Mouse (Mus musculus) T-helper 1 cell (primary cell): Measurements from ENCODE around the gene Txn2.

Experiments used
- in situ Hi-C: fragments of 300-600 bp; cut with MboI, MseI; formaldehyde crosslinking; loops from one replicate; pipeline ENCODE4 v1.15.1; 2025; ENCODE audit warnings: high pct_unique_total_duplicates

Txn2 gene

DNA sequence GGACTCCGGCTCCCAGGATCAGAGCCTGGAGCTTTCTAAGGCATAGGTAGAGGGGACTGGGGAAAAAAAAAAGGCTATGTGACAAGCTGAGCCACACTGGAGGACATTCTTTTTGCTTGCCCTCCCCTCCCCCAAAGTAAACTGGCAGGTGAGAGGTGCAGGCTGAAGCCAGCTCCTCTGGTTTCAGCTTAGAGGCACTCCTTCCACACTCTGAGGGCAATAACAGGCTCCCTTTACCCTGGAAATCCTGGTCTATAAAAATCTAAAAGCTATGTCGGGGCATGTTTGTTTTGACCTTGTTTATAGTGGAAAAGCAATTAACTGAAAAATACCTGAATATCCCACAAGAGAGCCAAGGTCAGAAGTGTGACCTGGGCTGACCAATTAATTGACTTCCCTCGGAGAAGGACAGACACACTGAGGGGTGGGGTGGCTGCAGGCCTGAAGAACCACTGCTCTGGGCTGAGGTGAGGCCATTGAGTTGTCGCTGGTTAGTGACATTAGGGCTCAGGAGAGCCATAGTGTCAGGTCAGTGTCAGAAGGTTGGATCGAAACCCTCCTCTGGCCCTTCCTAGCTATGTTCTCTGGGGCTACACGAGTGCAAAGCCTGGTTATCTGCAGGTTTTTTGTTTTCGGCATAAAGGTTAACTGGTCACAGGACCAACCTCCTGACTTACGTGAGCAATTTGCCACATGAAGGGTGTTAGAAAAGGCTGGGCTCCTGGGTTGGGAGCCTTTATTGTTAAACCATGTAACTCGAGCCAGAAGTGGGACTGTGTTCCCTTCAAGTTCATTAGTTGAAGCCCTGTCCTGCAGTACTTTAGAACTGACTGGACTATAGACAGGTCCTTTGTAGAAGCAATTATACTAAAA is 20.9 kb downstream of the Txn2 start:
- in situ Hi-C loops = loop anchor here (5.0 to 10.0 kb wide), 2 partner anchors 136 to 493 kb away; partner anchors contain the start of gene Apol9a

DNA sequence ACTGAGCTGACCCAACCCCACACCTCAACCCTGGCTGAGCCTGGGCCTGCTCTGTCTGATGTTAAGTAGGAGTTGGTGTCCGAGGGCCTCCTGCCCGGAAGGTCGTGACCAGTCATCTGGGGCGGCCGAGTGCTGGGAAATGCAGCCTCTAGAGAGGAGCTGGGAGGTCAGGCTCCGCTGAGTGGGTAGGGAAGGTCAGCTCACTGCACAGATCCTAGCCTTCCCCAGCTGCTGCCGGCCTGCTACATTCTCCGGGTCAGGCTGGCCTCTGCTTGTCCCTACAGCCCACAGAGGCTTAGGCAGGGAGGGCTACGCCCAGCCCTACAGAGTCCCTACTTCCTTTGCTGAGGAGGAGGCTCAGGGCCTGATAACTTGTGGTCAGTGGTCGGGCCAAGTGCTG is 22.3 kb downstream of the Txn2 start:
- in situ Hi-C loops = loop anchor here (5.0 to 10.0 kb wide), 2 partner anchors 134 to 492 kb away; partner anchors contain the start of gene Apol9a

DNA sequence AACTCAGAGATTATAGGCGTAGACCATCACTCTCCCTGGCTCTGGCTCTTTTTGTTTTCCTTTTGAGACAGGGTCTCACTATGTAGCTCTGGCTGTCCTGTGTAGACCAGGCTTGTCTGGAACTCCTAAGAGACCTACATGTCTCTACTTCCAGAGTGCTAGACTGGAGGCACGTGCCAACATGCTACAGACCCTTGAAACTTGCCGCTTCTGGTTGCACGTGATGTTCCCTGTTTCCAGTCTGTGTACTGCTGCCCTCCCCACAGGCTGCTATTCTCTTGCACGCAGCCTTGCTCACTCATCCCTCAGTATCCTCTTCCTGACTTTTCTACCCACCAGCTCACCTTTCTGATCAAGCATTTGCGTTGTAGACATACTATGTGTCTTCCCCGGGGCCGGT is 22.7 kb downstream of the Txn2 start:
- in situ Hi-C loops = loop anchor here (5.0 to 10.0 kb wide), 2 partner anchors 134 to 491 kb away; partner anchors contain the start of gene Apol9a

DNA sequence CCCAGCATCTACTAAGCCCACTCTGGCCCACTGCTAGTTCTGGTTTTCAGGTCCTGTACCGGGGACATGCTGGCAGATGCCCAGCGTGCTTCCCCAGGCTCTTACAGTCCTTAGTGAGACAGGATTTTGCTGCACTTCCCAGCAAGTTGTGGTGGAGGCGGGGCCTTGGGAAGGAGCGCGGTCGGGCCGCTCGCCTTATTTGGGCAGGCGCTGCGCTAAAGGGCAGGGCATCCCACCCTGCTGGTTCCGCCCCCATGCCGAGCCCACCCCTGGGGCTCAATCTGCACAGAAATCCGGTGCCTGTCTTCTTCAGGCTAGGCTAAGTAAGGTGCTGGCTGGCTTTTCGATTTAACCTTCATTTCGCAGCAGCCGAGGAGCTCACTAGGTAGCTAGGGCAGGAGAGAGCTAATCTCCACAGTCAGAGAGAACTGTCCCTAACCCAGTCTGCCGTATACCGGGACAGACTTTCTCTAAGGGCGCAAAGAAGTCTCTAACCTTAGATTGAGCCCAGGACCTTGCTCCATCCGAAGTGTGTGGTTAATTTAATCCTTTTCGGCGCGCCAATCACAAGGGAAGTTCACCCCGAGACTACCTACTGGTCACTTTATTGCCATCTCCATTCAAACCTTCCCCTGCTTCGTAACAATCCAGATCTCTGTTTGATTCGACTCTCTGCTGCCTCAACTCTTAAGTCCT is 23.4 kb downstream of the Txn2 start:
- in situ Hi-C loops = loop anchor here (5.0 to 10.0 kb wide), 2 partner anchors 133 to 491 kb away; partner anchors contain the start of gene Apol9a

DNA sequence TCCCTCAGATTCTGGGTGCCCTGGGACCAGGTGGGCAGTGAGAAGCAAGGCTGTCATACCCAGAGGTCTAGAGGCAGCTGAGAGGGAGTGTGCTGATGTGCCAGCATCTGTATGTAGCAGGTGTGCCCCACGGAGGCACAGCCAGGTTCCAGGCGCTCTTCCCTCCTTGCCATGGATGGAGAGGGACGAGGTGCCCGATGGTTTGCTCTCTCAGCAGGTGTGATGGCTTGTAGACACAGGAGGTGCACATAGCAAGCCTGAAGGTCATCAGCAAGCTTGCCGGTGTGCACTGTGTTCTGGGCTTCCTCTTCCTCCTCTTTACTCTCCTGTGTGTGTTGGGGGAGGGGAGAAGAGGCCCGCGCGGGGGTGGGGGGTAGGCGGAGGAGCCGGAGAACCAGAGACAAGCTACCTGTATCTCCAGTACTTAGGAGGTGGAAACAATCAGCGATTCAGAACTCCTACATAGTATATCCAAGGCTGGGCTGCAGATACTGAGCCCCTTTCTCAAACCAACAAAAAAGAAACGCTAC is 24.4 kb downstream of the Txn2 start:
- in situ Hi-C loops = loop anchor here (10.0 kb wide), 1 partner anchor 490 kb away; the partner anchor contains the start of gene Apol9a

DNA sequence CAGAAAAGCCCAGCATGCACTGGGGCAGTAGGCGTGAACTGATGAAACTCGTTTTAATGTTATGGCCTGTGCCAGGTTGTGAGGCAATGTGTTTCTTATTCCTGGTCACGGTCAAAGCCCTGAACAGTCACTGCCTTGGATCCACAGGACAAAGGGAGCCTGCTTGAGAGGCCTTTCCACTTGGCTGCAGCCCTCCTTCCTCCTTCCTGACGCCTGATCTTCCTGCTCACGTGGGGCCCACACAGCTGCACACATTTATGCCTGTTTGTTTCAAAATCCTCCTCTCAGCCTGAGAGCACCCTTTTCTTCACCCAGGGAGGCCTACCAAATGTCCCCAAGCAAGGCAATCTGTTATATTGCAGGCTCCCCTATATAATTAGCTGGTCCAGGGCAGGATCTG is 25.6 kb downstream of the Txn2 start:
- in situ Hi-C loops = loop anchor here (10.0 kb wide), 1 partner anchor 488 kb away; the partner anchor contains the start of gene Apol9a

DNA sequence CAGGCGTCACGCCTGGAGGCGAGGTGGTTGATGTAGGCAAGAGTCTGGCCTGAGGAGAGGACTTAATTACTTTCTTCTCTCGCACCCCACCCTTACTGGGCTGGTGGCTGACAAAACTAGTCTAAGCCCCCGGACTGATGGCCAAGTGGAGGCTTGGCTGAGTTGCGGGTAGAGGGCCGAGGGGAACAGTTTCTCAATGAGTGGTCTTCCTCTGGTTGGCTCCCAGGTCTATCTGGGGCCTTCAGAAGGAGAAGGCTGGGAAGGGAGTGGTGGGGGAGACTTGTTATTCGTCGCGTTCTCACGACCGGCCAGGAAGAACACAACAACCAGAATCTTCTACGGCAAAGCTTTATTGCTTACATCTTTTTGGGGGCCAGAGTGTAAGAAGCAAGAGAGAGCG is 33.9 kb downstream of the Txn2 start:
- in situ Hi-C loops = no loop called here

DNA sequence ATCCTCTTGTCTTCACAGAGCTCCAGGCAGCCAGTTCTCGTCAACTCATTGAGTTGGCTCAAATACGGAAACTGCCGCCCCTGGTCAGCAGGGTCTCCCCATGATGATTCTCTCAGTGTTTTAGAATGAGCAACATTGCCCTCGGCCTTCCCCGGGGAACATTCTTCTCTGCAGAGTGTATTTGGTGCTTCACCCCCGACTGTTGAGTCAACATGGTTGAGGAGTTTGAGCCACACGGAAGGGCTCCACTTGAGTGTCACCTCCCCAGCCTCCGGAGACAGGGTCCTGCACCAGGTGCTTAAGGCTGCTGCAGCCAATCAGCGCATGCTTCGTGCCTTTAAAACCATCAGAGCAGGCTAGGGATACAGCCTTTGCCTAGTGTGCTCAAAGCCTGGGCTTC is 35.5 kb downstream of the Txn2 start:
- in situ Hi-C loops = no loop called here

DNA sequence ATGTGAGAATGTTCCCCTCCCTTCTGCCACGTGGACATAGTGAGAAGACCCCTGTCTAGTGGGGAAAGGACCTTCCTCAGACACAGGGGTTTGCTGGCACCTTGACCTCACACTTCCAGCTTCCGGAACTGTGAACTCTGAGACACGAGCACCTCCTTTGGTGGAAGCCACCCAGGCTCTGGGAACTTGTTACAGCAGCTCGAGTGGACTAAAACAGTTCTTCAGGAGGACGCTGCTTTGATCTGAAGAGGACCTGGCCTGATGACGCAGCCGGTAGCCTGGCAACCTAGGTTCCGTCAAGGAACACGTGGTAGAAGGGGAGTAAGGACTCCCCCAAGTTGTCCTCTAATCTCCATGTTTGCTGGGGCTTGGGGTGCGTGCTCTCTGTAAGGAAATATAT is 36.4 kb downstream of the Txn2 start:
- in situ Hi-C loops = no loop called here

DNA sequence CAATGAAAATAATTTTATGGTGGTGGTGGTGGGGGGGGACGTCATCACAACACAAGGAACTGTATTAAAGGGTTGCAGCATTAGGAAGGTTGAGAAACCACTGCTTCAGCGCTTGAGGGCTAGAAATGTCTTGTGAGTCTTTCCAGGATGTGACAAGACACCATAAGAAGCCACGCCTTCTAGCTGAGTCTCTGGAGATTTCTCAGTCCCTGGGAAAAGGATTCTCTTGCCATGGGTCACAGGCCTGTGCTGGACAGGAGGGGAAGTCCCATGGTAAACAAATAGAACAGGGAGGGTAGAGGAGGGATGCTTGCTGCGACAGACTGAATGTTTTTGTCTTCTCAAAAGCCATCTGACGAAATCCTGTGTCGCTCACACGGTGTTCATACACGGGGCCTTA is 37.0 kb downstream of the Txn2 start:
- in situ Hi-C loops = no loop called here

DNA sequence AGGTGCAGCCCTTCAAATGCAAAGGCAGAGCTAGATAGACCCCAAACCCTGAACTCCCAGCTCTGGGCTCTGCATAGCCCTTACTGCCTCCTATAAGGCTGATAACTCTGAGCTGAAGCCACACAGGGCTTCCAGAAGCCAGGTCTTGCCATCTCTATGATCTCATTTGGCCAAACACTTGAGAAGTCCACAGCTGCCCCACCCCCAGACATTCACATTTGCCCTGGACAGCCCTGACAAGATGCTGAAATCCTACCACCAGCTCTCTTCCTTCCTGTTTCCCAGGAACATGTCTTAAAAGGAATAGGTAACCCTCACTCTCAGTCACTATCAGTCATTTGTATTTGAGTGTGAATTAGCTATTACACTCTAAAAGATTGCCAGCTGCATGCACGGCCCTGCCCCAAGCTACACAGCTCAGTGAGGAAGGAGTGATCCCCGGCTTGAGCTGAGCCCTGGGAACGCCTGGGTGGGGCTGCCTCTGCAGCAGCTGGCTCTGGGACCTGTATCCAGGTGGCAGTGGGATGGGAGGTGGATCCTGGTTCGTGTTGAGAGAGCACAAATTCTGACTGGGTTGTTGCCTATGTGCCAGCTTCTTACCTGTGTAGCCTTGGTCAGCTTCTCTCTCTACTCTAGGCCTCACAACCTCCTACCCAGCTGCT is 38.9 kb downstream of the Txn2 start:
- in situ Hi-C loops = no loop called here

DNA sequence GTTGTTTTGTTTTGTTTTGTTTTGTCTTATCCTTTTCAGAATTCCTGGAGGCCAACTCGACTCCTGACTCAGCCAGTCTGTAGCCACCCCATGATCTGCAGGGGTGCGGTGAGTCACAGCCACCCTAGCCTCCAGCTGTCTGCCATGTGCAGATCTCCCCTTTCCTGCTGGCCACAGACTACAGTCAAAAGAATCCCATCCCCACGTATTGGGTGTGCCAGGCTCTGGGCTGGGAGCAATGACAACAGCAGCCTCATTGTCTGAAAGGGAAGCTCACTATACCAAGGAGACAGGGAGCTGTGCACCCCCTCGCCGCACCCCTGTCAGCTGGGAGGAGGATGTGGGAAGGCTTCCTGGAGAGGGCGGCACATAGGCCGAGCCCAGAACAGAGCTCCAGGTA is 40.5 kb downstream of the Txn2 start:
- in situ Hi-C loops = no loop called here

DNA sequence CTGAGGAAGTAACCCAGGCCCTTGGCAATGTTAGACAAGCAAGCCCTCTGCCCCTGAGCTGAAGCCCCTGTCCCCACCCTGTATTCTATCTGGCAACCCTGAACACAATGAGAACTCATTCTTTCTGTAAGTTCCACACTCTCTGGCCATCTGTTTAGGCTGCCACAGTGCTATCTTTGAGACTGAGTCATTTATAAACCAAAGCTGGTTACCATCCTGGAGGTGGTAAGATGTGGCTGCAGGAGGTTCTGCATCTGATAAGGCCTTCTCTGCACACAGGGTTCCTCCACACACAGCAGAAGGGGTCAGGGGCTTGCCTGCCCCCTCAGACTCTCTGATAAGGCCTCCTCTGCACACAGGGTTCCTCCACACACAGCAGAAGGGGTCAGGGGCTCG is 41.7 kb downstream of the Txn2 start:
- in situ Hi-C loops = no loop called here

DNA sequence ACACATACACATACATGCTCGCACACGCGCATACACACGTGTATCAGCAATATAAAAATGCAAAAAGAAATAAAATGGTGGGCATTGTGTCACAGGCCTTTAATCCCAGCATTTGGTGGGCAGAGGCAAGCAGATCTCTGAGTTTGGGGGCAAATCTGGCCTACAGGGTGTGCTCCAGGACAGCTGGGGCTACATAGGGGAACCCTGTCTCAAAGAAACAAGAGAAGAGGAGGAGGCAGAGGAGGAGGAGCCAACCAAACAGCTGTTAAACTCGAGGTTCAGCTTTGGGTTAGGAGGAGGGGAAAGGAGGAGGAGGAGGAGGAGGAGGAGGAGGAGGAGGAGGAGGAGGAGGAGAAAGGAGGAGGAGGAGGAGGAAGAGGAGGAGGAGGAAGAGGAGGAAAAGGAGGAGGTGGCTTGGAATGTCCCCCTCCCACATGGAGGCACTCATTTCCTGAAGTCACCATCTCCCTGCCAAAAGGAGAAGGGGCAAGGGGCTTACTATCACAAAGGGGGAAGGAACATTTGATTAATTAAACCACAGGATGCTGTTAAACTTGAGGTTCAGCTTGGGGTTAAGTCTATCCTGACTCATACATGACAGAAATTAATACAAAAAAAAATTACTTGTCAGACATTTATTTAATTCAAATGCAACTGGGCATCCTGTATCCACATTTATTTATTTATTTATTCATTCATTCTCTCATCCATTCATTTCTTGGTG is 42.3 kb downstream of the Txn2 start:
- in situ Hi-C loops = no loop called here

DNA sequence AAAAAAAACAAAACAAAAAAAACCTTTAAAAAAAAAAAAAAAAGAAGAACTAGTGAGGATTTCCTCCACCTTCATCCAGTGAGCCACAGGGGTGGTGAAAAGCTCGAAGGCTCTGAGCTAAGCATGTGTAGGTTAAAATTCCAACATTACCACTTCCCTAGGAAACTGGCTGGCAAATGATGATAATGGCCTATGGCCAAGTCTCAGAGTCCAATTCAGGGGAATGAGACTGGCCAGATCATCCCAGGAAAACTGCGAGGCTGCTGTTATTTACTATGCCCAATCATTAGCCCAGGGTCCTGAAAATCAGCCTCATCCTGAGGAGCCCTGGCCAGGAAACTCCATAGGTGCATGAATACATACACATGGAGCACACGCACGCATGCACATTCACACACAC is 42.9 kb downstream of the Txn2 start:
- in situ Hi-C loops = no loop called here

DNA sequence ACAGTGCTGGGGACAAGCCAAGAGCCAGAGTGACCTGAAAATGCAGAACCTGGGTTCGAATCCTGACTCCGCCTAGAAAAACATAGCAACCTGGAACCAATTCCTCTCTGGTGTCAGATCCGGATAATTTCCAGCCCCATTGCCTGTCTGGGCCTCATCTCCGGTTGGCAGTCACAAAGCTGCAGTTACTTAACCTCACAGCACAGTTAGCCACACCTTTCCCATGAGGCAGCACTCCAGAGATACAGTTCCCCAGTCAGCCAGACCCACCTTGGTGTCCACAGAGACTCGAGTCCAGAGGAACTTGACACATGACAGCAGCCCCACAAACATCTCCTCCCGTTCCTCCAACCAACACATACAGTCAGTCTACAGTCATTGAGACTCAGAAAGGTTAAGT is 43.6 kb downstream of the Txn2 start:
- in situ Hi-C loops = no loop called here

DNA sequence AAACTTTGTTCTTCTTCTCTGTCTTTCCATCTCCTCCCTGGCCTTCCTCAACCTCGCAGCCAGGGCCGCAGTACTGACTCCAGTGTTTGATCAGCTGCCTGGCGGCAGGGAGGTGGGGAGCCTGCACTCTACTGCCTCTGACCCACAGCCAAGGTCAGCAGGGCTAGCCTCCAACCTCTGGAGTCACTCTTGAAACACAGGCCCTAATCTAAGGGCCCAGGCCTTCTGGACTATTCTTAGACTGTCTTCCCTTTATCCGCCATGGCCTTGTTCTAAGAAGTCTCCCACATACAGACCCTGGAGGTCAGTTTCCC is 45.2 kb downstream of the Txn2 start:
- in situ Hi-C loops = no loop called here

DNA sequence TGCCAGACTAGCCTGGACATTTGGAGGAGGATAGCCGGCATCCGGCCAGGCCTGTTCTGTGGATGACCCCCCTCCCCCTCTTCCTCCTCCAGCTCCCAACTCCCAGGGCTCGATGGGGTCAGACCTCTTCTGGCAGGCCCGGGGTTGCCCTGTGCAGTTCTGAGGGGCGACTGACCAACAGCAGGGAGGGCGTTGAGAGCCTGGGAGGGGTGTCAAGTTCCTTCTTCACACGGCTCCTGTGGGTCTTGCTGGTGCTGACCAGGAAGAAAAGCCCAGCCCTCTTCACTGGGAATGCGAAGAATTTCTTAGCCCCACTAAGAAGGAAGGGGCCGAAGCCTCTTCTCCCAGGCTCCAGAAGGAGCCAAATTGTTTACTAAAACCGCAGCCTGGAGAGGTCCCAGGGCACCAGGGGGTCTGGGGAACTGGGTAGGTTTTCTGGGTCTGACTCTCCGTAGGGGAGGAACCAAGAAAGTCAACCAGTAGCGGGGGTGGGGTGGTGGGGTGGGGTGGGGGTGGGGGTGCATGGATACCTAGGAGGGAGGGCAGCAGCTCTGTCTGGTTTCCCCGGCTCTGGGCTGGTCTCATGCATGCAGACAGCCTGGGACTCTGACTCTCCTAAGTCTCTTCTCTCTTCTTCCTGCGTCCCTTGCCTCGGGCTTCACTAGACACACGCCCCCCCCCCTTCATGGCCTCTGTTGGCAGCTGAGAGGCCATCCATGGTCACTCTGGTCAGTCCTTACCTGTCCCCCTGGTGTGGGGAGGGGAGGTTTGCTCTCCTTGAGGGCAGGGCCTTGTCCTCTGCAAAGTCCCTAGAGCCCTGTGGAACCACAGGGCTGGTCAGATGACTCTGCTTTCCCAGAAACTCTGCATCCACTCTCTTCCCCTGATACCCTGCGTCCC is 45.8 kb downstream of the Txn2 start:
- in situ Hi-C loops = no loop called here

DNA sequence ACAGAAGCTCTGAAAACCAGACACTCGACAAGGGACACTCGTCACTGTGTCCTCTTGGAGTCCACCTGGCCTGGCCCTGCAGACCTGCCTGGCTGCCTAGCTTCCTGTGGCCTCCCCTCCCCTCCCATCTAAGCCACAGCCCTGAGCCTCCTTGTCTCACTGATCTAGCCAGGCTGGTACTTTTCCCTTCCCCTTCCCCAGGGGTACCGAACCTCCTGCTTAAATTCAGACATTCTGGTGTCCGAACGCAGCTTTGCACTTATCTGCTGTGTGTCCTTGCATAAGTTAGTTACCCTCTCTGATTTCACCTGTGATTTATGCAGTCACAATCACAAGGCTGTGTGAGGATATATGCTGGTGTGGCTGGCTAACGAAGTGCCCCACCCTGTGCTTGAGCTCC is 46.5 kb downstream of the Txn2 start:
- in situ Hi-C loops = no loop called here

DNA sequence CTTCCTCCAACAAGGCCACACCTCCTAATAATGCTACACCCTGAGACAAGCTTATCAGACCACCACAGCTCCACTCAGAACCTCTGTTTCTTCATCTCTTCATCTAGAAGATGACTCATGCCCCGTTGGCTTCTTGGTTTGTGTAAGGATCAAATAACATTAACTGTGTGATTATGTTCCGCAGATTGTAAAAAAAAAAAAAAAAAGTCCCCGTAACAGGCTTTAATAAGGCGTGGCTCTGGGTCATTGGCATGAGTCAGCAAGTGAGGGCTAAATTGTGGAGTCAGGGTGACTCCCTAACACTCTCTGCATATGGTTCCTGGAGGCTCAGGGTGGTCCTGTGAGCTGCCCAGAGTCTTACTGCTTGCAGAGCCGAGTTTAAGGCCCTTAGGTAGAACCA is 47.1 kb downstream of the Txn2 start:
- in situ Hi-C loops = no loop called here
